Mouse (Mus musculus): ENCODE results near the gene Hivep2.

Hivep2 gene

DNA sequence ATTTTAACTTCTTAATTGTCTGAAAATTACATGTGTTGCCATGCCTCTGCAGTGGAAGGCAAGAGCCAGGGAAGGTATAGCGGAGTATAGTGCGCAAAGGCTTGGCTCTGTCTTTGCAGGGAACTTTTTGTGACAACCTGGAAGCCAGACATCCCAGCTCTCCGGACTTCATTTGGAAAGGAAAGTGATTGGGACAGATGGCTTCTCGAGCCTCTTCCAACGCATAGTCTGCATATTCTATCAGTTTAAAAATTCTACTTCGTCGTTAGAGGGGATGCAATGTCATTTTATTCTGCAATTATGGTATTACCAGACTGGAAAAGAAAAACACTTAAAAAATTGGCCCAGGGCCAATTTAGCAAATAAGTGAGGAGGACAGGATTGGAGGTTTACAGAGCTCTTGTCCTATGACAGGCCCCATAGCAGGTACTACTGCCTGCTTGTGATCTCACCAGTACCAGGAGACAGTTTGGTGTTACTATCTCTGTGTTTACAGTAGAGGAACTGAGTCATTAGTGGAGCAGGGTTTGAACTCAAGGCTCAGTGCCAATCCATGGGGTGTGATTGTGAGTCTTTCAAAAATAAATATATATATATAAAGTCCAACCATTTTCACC lies 7.8 kb downstream of the Hivep2 start:
- DNase-seq (ENCODE audit: low spot score) = no peak

DNA sequence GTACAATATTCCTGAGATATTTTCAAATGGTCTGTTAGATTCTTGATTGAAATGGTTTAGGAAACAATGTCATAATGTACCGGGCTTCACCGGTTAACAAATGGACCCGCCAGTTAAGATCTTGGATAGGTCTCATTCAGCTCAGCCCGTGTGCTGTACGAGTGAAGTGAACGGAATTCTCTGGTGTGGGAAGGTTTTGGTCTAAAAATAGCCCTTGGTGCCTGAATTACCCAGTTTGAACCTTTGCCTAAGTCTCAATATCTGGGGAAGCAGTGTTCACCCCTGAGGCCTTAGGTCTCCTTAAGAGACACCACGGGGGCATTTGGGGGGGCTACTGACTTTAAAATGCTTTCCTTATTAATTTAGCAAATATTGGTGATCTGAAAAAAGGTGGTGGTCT lies 8.6 kb downstream of the Hivep2 start:
- DNase-seq (ENCODE audit: low spot score) = no peak

DNA sequence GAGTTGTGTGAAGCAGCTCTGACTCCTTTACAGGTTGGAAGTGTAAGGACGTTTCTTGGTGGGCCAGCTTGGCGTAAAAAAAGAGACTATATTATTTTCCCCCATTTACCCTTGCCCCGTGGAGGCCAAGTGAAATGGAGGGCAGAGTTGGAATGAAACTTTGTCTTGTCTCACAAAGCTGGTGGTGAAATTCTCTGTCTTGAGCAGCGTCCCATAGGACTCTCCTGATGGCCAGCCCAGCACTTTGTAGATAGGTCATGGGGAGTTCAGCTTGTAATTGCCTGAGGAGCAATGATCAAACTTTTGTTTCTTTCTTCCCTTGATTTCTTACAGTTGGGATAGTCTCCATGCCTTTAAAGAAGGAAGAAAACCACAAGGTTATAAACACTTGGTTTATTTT lies 10.0 kb downstream of the Hivep2 start:
- no peak for DNase-seq (ENCODE audit: low spot score)

DNA sequence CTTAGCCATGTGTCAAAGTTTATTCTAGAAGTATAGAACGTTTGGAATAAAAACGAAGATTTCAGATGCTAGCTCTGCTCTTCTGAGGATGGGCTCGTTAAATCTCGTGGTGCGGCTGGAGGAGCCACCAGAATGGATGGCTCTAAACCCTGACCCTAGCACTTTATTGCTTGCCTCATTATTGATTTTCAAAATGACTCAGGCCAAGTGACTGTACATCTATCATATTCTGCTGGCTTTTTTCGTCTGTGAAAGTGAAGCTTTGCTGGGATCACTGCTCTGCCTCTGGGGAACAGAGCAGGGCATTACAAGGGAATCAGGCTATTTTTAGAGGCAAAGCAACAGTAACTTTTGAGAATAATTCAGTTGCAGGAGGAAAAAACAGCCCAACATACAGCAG lies 10.4 kb downstream of the Hivep2 start:
- no peak for DNase-seq (ENCODE audit: low spot score)

DNA sequence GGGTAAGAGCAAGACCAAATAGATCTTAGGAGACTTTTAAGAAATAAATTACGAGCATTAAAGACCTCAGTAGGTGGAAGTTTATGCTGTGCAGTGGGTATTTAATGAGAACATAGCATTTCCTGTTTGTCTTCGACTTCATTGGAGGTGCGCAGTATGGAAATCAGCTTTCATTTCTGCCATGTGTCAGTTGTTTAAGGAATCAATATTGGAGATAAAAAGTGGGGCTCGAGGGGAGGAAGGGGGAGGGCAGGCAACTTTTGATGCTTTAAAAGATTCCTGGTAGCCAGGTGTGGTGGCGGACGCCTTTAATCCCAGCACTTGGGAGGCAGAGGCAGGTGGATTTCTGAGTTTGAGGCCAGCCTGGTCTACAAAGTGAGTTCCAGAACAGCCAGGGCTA lies 16.4 kb downstream of the Hivep2 start:
- no peak for DNase-seq (ENCODE audit: low spot score)

DNA sequence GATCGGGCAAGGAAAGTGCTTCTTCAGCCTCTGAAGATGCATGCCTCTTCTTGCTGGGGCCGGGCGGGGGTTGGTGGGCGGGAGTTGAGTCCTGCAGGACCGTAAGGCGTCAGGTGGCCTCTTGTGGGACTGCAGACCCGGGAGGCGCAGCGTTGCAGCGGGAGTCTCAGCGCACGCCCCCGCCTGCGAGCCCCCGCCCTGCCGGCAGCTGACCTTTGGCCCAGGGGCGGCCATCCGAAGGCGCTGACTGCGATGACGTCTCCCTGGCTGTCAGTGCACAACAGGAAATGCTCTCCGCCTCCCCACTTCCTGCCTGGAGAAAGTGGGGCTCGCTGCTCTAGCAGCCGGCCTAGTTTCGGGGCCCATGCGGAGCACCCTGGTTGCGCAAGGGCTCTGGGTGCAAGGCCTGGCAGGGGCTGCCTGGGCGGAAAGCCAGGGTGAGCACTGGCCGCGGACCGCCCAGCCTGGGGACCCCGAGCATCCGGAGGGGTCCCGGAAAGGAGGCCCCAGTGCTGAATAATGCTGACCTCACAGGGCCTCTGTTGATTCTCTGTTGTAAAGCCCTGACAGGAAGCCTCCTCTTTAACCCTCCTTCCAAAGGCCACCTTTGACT lies 17.0 kb downstream of the Hivep2 start:
- DNase-seq (ENCODE audit: low spot score) = peak; percentile 37

DNA sequence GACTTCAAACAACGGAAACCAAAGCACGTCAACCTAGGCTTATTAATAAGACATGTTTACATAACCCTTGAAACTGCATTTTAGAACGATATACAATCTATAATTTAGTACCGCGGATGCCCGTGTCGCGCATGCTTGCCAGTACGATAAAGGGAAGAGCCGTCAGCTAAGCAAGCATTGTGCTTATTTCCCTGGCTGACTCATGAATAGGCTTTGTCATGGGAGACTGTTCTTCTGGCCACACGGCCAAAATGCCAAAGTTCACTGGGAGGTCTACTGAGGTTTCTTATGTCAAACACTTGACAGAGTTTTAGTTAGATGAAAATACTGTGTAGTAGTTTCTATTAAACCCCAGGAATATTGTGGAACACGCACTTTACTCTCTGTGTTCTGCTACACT lies 17.8 kb downstream of the Hivep2 start:
- DNase-seq (ENCODE audit: low spot score) = no peak

DNA sequence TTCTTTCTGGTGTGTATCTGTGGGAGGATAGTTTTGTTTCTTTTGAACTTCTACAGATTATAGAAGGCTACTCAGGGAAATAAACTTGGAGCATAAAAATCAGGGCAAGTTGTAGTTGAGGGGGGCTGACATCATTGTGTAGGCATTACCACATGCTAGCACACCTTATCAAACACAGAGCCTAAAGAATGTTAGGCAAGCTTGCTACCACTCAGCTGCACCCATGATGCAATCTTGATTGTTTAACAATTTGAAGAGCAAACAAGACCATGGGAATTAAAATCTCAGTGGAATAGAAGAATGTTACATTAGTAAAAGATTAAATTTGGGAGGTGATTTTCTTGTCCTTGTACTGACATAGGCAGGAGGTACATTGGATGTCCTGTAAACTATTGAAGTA lies 18.4 kb downstream of the Hivep2 start:
- no peak for DNase-seq (ENCODE audit: low spot score)

DNA sequence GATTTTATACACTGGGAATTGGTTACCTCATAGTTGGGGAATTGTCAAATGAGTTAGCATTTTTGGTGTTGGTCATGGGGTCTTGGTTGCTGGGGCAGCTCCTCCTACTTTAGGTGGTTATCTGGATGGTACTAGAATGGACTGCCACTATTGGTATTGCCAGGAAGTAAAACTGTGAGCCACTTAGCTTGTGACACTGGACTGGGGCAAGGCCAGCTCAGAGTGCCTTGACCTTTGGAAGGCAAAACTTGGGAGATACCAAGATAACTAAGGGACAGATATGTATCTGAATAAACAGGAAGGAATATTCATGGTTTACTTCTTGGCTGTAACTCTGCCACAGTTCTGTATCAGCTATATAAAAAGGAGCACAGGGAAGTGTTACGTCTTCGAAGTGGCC lies 20.7 kb downstream of the Hivep2 start:
- no peak for DNase-seq (ENCODE audit: low spot score)

DNA sequence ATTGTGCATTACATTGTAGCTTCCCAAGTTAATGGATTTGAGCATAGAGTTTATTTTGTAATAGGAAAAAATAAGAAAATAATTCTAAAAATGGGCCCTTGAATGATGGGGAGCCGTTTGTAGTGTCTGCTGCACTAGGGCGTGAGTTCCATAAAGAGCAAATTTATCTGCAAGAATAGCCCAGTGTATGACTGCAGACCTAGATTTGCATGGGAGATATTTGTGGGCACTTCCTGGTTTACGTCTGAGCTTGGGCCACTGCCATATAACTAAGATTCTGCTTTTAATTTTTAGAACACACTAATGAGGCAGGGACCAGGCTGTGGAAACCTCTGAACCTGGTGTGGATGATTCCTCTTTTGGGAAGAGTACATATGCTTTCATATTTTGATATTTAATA lies 21.5 kb downstream of the Hivep2 start:
- DNase-seq (ENCODE audit: low spot score) = no peak

DNA sequence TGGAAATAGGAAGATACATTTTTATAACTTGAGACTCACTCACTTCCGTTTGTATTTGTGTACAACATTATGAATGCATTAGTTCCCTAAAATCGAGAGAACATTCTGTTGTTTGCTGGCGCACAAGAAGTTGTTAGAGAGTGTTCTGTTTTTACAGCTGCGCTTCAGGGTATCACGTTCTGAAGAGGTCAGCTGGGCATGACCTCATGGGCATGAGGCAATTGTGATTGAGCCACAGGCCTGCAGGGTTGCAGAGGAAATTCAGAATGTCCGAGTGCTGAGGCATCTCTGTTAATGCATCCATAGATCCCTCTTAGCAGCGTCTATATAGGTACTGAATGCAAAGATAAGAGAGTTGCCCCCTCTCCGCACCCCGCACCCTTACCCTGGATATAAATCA lies 22.4 kb downstream of the Hivep2 start:
- no peak for DNase-seq (ENCODE audit: low spot score)

DNA sequence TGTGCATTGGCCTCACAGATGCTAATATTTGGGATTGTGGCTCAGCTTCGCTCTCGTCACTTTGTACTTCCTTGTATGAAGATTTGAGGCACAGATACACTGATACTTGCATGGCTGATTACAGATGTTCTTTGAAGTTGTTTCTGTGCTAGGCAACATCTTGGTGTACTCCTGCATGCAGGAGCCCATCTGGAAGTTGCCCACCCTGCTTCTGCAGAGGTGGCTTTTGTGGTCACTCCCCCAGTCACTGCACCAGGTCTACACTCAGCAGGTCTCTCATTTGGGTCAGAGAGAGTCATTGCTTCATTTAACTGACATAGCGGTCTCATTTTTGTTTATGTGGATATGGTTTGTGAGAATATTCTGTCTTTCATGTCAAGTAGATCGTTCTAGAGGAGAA lies 22.9 kb downstream of the Hivep2 start:
- no peak for DNase-seq (ENCODE audit: low spot score)

DNA sequence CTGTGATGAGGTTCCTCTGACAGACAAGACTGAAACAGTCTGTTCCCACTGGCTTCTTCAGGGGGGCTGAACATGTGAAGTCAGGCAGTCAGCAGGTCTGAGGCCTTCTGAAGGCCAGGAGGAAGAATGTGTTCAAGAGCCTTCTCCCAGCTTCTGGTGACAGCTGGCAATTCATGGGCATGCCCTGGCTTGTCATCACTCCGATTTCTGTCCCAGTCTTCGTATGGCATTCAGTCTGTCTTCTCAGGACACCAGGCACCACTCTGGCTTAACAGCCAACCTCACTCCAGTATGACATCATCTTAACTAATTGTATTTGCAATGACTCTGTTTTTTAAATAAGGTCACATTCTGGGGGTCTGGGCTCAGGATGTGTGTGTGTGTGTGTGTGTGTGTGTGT lies 25.0 kb downstream of the Hivep2 start:
- DNase-seq (ENCODE audit: low spot score) = no peak

DNA sequence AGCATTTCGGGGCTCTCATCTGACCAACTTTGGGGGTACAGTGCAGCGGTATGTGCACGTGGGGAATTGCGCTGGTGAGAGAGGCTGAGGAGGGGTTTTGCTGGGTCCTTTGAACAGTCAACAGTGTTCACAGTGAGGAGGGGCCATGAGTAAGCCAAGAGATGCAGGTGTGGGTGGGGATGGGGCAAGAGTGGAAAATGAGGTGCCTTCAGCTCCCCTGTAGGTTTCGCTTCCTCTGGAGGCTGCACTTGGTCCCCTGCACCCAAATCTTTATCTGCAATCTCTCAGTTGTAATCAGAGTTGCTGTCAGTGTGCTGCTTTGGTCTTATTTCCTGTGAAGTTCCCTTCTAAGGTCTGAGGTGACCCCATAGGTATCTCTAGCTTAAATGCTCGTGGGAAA lies 27.5 kb downstream of the Hivep2 start:
- no peak for DNase-seq (ENCODE audit: low spot score)

DNA sequence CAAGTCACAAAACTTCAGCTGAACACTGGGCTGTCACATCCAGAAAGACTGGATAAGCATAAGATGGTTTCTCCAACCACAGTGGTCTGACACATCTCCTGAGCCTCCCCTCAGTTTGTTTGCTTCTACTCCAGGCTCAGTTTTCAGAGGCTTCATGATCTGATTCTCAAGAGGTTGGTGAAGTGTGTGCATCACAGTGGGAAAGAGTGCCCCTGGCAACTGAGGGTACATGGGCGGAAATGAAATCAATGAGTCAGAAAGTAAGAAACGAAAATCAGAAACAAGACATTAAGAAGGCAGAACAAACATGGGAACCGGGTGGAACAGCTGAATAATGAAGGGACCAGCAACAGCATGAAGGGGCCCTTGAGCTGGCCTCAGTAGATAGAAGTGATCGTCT lies 31.5 kb downstream of the Hivep2 start:
- no peak for DNase-seq (ENCODE audit: low spot score)

DNA sequence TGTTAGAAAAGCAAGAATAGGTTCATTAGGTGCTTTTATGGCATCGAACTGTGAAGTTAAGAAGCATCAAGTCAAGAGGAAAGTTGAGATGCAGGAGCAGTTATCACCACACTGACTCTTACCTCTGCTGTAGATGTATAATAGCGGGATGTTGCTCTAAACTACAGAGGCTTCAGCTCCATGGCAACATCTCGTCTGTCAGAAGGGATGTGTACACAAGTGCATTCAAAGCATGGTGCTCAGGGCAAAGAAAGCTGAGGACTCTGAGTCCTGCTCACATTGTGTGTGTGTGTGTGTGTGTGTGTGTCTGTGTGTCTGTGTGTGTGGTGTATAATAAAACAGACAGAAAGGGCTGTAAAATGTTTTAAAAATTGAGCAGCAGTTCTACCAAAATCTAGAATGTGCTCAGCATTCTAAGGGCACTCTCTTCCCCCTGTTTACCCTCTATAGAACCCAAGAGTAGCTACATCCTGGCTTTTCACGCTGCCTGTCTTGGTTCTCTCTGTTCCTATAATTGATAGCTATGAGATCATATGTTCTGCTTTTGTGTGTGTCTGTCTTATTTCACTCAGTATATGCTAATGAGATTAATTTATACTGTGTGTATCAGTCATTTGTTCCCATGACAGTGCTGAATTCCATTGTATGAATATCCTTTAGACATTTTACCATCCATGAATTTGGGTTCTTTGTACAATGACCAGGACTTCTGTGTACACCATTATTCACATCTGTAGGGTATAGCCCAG lies 39.1 kb downstream of the Hivep2 start:
- DNase-seq (ENCODE audit: low spot score) = no peak

DNA sequence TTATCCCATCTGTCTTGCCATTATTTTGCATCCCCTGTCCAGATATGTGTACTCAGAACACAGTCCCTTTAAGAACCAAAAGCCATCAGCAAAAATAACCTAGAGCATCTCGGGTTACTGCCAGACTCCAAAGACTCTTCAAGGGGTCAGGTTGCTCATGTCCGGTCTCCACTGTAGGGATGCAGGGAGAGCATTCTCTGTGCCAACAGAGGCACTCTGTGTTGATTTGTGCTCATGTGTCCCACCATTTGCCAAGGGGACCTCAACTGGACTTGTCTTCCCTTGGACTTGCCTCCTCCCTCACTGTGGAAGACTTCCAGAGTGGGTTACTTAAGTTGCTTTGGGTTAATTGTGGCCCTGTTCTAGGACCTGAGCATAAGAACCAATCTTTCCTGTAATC lies 43.8 kb downstream of the Hivep2 start:
- DNase-seq (ENCODE audit: low spot score) = no peak

DNA sequence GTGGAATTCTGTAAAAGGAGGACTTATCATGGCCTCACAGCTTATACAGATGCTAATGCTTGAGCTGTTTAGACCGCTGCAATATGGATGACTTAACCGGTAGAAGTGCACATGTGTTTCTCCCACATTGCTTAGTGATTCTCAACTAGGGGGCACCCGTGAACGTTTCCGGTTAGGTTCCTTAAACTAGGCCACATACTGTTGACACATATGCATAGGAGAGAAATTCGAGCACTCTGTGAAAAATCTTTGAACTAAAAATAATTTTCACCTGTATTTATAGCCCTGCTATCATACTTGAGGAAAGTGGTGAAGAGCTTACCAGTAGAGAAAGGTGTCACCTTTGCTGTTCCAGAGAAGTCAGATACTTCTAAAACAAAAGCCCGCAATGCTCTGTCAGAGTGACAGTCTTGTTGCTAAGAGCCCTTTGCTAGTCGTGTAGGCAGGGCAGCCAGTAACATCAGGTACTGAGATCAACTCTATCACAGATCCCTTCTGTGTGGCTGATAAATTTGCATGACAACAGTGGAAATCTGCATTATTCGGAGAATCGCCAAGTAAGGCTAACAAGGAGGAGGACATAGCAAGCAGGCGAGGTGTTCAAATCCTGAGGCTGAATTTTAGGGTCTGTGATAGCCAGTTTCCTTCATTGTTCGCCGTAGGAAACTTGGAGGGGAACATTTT lies 50.6 kb downstream of the Hivep2 start:
- no peak for DNase-seq (ENCODE audit: low spot score)

DNA sequence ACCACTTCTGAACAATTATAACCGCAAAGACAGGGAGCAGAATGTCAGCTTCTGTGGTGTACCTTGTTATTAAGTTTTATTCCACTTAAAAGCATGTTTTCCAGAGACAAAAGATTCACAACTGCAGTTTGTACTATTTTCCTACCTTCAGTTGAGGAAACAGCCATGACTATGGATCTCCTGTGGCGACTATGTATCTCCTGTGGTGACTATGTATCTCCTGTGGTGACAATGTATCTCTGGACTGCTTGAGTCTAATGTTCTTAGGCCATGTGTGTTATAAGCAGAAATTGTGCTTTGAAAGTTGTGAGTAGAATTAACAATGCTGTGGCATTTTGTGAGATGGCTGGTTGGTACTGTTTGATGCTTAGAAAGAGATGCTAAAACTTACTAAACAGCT lies 51.5 kb downstream of the Hivep2 start:
- DNase-seq (ENCODE audit: low spot score) = no peak

DNA sequence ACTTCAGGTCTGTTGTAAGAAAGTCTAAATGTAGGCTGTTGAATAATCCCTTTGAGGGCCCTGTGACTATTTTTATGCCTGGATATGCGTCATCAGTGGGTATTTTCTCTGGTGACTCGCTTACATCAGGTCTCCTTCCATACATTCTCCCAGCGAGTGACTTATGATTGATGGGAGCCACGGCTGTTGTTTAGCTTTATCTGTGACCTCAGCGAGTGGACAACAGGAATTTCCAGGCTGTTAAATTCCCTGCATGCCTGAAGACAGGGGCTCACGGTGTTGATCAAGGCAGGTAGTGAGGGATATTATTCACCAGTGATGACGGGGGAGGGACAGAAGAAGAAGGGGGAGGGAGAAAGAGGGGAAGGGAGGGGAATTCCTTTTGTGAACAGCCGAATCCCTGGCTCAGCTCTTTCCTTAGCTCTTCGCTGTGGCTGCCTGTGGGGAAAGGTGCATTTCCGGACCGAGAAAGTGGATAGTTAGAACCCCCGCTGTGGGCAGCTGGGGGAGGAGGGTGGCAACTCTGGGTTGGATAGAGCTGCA lies 52.0 kb downstream of the Hivep2 start:
- no peak for DNase-seq (ENCODE audit: low spot score)

DNA sequence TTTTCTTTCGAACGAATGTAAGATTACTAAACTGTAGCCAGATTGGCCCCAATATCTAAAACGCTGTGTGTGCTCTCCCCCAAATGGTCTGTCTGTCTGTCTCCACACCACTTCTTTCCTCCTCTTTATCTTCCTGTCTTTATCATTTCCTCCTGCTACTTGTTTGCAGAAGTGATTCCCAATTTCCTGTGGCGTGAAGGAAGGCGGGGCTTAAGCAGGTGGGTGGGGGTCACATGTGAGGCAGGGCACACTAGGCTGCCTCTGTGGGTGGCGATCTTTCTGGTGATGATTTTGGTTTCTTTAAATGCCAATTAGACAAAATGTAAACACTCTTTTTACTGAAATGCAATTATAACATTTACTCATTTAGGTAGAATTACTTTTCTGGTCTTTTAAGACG lies 52.8 kb downstream of the Hivep2 start:
- DNase-seq (ENCODE audit: low spot score) = no peak

DNA sequence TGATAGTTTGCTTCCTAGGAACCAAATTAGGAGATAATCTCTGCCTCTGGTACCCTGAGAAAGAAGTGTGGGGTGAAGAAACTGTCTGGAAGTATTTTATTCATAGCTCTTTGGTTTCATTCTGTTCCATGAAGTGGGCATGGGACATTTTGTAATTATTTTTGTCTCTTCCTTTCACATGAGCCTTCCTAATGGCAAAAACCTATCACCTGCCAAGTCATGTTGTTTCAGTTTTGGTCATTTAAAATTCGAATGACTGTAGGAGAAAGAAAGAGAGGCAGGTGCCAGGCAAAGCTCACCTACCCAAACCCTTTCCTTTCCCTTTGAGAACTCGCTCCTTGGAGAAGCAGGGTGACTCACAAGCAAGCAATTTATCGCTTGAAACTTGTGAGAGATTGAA lies 53.3 kb downstream of the Hivep2 start:
- no peak for DNase-seq (ENCODE audit: low spot score)

DNA sequence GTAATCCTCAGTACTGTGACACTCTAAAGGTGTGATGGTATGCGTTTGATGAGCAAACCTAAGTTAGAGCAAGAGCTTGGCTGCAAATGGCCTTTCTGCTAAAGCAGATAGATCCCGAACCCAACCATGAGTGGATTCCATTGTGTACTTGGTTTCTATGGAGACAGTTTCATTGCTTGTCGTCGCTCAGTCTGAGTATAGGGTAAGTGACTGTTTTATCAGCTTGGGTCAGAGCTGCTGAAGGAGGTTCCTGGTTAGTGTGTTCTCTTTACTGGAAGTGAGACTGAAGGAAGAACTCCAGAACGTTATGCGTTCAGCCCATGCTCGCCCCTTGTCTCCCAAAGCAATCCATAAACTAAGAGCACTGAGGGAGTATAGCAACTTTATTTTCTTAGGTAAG lies 54.4 kb downstream of the Hivep2 start:
- no peak for DNase-seq (ENCODE audit: low spot score)

Data from ovary, postnatal 10 days (tissue).